Mouse (Mus musculus): ENCODE results near the gene Tmsb15l.

DNA sequence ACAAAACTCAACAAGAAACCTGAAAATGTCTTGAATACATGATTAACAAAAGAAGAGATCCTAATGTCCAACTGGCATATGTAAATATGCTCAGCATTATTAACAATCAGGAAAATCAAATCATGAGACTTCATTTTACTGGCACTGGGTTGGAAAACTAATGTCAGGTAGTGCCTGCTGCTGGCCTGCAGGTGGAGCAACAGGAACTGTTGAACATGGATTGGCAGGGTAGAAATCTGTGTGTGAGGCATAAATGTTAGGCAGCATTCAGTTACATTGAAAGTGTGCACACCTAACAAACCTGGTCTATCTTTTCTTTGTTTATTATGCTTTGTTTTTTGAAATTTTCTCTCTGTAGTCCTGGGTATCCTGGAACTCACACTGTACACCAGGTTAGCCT is 1.9 kb upstream of the Tmsb15l start:
- TF ChIP-seq IRF4 (IDR thresholded peaks at IDR 0.05; ENCODE audit: low read depth, low read length) = no peak
- TF ChIP-seq CTCF (conservative IDR thresholded peaks at IDR 0.05 in 1 of 2, IDR thresholded peaks at IDR 0.05 in 1 of 2; ENCODE audit: low read depth in 2 of 2, low read length in 2 of 2) = peak in 1 of 2 experiments; percentile 70; a peak in 2 of 4 replicates
- TF ChIP-seq TCF12 (IDR thresholded peaks at IDR 0.05; ENCODE audit: low read depth, low read length) = no peak
- TF ChIP-seq EP300 (IDR thresholded peaks at IDR 0.05; ENCODE audit: low read length) = no peak
